Mouse (Mus musculus) neural tube, embryonic 13.5 days (tissue): ENCODE measurements at regions not wholly inside any gene's neighbourhood (a gene's known extent, or its start where the extent isn't known, plus 50 kb on each side); places are given as distances from the start of the nearest gene placed in this dataset.

Experiments used
- ATAC-seq: fragments of 200-750 bp; cut with Nextera tagmentation; 2 replicates; pipeline ENCODE4 v1.8.0; 2017; ENCODE audit warnings: low read depth, mild to moderate bottlenecking, moderate TSS enrichment, moderate library complexity
- H3K27ac ChIP-seq: fragments of 300-500 bp; sonication (generic); replicated peaks from 2 replicates; pipeline ENCODE4 v1.5.1; 2015; ENCODE audit warnings: moderate library complexity, mild to moderate bottlenecking, inconsistent platforms
- H3K27me3 ChIP-seq: fragments of 300-500 bp; sonication (generic); 2 replicates; pipeline ENCODE4 v1.6.1; 2015; ENCODE audit warnings: mild to moderate bottlenecking, inconsistent platforms
- H3K36me3 ChIP-seq: fragments of 300-500 bp; sonication (generic); 2 replicates; pipeline ENCODE4 v1.6.1; 2015; ENCODE audit warnings: mild to moderate bottlenecking, inconsistent platforms
- H3K4me1 ChIP-seq: fragments of 300-500 bp; sonication (generic); replicated peaks from 2 replicates; pipeline ENCODE4 v1.6.1; 2015; ENCODE audit warnings: inconsistent platforms
- H3K4me2 ChIP-seq: fragments of 300-500 bp; sonication (generic); 2 replicates; pipeline ENCODE4 v1.6.1; 2015; ENCODE audit warnings: inconsistent platforms, mild to moderate bottlenecking, moderate library complexity
- H3K4me3 ChIP-seq: fragments of 300-500 bp; sonication (generic); 2 replicates; pipeline ENCODE4 v1.5.1; 2015; ENCODE audit warnings: mild to moderate bottlenecking, inconsistent platforms
- H3K9ac ChIP-seq: fragments of 300-500 bp; sonication (generic); 2 replicates; pipeline ENCODE4 v1.6.1; 2015; ENCODE audit warnings: moderate library complexity, mild to moderate bottlenecking, inconsistent platforms
- H3K9me3 ChIP-seq: fragments of 300-500 bp; sonication (generic); 2 replicates; pipeline ENCODE4 v1.6.1; 2016; ENCODE audit warnings: inconsistent platforms
- WGBS: fragments of 180-500 bp; shearing (Covaris S2); methylation state at CpG from one replicate; pipeline ENCODE4 v1.1.7; 2015; 5-methylcytosine and 5-hydroxymethylcytosine counted together

- ATAC-seq = peak; percentile 9; the same call in 1 of the 2 replicates
- Histone ChIP-seq H3K4me3 (no peak overlapping the region), H3K27me3 (no peaks in the 10 kb centered on the region), H3K27ac (no peak overlapping the region), H3K4me1 (peaks cover 30% of the 10 kb centered on the region), H3K9me3 (peaks cover 4% of the 10 kb centered on the region; the same call in 1 of the 2 replicates), H3K36me3 (no peaks in the 10 kb centered on the region), H3K9ac (no peak overlapping the region), H3K4me2 (no peak overlapping the region)
- 65% methylated on average over 13 of the region's 13 CpGs for WGBS
Observed at GRCm38 (mm10) chr5:54178966-54179547, 180.8 kb downstream of the Stim2 start.

GRCm38 (mm10) chr5:54180192-54180611 lies 181.9 kb downstream of the Stim2 start:
- Histone ChIP-seq H3K36me3 (no peaks in the 10 kb centered on the region), H3K4me3 (no peak overlapping the region), H3K9me3 (peaks cover 4% of the 10 kb centered on the region; the same call in 1 of the 2 replicates), H3K4me1 (peaks cover 30% of the 10 kb centered on the region), H3K27ac (peak overlapping the region; percentile 35), H3K4me2 (no peak overlapping the region), H3K27me3 (no peaks in the 10 kb centered on the region), H3K9ac (no peak overlapping the region)
- peak; percentile 41; the same call in 1 of the 2 replicates for ATAC-seq
- 38% methylated on average over 2 of the region's 2 CpGs for WGBS

- Histone ChIP-seq H3K9ac (peak overlapping the region; percentile 22; the same call in 1 of the 2 replicates), H3K36me3 (no peaks in the 10 kb centered on the region), H3K4me3 (no peak overlapping the region), H3K9me3 (no peaks in the 10 kb centered on the region), H3K4me2 (peak overlapping the region; percentile 50), H3K4me1 (peaks cover 30% of the 10 kb centered on the region), H3K27me3 (no peaks in the 10 kb centered on the region), H3K27ac (peak overlapping the region; percentile 52)
- 21% methylated on average over 10 of the region's 10 CpGs for WGBS
- peak; percentile 32 for ATAC-seq
Observed at GRCm38 (mm10) chr5:54180640-54181326, 182.5 kb downstream of the Stim2 start.

GRCm38 (mm10) chr5:54181327-54181863 lies 183.1 kb downstream of the Stim2 start:
- H3K27me3 ChIP-seq = no peaks in the 10 kb centered on the region
- peak overlapping the region; percentile 21; the same call in 1 of the 2 replicates for H3K4me3 ChIP-seq
- peak; percentile 49 for ATAC-seq
- 23% methylated on average over 13 of the region's 13 CpGs for WGBS
- peak overlapping the region; percentile 50 for H3K4me2 ChIP-seq
- no peaks in the 10 kb centered on the region for H3K9me3 ChIP-seq
- H3K36me3 ChIP-seq = no peaks in the 10 kb centered on the region
- peak overlapping the region; percentile 22; the same call in 1 of the 2 replicates for H3K9ac ChIP-seq
- H3K27ac ChIP-seq = peak overlapping the region; percentile 52
- H3K4me1 ChIP-seq = peaks cover 35% of the 10 kb centered on the region

DNA sequence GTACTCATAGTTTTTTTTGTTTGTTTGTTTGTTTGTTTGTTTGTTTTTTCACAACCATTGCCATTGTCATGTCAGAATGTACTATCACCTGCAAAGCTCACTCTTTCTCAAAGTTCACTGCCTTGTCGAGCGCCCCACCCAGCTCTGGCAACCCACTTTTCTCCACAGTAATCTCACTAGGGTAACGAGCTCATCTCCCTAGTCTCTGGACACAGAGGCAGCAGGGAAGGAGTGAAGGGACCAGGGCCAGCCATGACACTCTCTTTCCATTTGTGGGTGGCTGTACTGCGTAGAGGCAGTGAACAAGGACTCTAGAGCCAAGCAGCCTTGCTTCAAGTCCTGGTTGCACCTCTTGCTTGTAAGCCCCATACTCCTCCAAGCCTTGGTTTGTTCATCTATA lies 184.5 kb downstream of the Stim2 start:
- Histone ChIP-seq H3K4me1 (peaks cover 35% of the 10 kb centered on the region), H3K9me3 (no peaks in the 10 kb centered on the region), H3K27me3 (no peaks in the 10 kb centered on the region), H3K9ac (no peak overlapping the region), H3K27ac (no peak overlapping the region), H3K4me3 (no peak overlapping the region), H3K36me3 (no peaks in the 10 kb centered on the region), H3K4me2 (no peak overlapping the region)
- ATAC-seq = no peak
- 94% methylated on average over 4 of the region's 4 CpGs for WGBS

DNA sequence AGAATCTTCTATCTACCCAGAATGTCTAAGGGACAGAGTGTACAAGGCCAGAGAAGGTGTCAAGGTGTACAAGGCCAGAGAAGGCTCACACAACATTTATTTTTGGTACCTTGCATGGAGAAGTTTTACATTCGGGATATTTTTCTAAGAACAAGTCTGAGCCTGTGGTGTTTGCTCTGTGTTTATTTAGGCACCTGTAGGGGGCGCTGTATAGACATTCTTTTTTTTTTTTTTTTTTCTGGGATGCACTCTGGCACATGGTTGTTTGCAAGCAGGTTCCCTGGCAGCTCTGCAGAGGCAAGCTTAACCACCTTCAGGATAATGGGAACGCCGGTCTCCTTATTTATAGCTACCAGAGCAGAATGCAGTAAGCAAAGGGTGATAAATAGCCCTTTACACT lies 187.4 kb downstream of the Stim2 start:
- 42% methylated on average over 4 of the region's 4 CpGs for WGBS
- H3K4me3 ChIP-seq = no peak overlapping the region
- H3K27me3 ChIP-seq = no peaks in the 10 kb centered on the region
- H3K36me3 ChIP-seq = no peaks in the 10 kb centered on the region
- ATAC-seq = no peak
- H3K27ac ChIP-seq = 0 out of 2 replicates have a peak overlapping the region, but pooled peaks have one; percentile 33
- peaks cover 20% of the 10 kb centered on the region for H3K4me1 ChIP-seq
- no peaks in the 10 kb centered on the region for H3K9me3 ChIP-seq
- no peak overlapping the region for H3K4me2 ChIP-seq
- no peak overlapping the region for H3K9ac ChIP-seq

- H3K4me2 ChIP-seq = no peak overlapping the region
- H3K4me1 ChIP-seq = peaks cover 15% of the 10 kb centered on the region
- H3K27me3 ChIP-seq = no peaks in the 10 kb centered on the region
- ATAC-seq = peak; percentile 41
- H3K4me3 ChIP-seq = no peak overlapping the region
- peak overlapping the region; percentile 33; the same call in 1 of the 2 replicates for H3K27ac ChIP-seq
- no peak overlapping the region for H3K9ac ChIP-seq
- H3K9me3 ChIP-seq = no peaks in the 10 kb centered on the region
- WGBS = 52% methylated on average over 11 of the region's 11 CpGs
- H3K36me3 ChIP-seq = no peaks in the 10 kb centered on the region
Observed at GRCm38 (mm10) chr5:54186076-54186676, 187.9 kb downstream of the Stim2 start.

DNA sequence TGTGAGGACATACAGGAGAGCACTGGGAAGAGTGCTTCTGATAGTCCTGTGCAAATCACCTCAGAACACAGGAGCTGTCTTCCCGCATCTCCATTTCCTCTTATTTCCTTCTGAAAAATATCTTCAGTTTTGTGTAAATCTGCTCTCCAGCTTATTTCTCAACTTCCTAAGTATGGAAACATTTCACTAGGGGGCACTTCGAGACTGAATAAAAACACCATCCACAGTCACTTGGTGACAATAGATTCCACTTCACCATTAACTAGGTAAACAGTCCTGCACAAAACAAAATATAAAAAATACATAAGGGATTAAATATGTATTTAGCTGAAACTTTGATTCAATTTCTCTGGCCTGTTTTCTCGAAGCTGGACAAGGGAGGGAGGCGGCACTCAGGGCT lies 193.4 kb downstream of the Stim2 start:
- ATAC-seq = no peak
- H3K9me3 ChIP-seq = no peaks in the 10 kb centered on the region
- H3K9ac ChIP-seq = no peak overlapping the region
- no peak overlapping the region for H3K27ac ChIP-seq
- no peak overlapping the region for H3K4me3 ChIP-seq
- no peak overlapping the region for H3K4me2 ChIP-seq
- no peaks in the 10 kb centered on the region for H3K4me1 ChIP-seq
- no peaks in the 10 kb centered on the region for H3K36me3 ChIP-seq
- WGBS = 80% methylated on average over 4 of the region's 4 CpGs
- H3K27me3 ChIP-seq = no peaks in the 10 kb centered on the region

GRCm38 (mm10) chr5:54194846-54195245 lies 196.5 kb downstream of the Stim2 start:
- WGBS = 72% methylated on average over 9 of the region's 9 CpGs
- Histone ChIP-seq H3K27me3 (no peaks in the 10 kb centered on the region), H3K27ac (no peak overlapping the region), H3K4me1 (no peaks in the 10 kb centered on the region), H3K36me3 (no peaks in the 10 kb centered on the region), H3K9me3 (no peaks in the 10 kb centered on the region), H3K9ac (no peak overlapping the region), H3K4me2 (no peak overlapping the region), H3K4me3 (no peak overlapping the region)
- ATAC-seq = no peak

DNA sequence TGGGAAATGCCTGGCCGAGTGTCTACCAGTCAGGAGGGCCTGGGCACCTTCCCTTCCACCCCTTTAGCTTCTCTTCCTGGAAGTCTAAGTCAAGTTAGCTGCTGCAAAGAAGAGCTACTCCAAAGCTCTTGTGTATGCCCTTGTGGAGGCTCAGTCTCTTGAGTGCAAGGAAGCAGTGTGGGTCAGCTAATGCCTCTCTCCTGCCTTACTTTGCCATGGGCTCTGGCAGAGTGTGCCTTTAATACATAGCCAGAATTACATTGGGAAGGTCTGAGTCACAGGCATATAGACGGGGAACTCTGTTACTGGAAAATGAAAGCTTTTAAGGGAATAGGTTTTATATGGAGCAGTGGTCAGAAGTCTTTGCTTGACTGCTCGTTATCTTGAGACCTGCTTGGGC lies 201.7 kb downstream of the Stim2 start:
- no peaks in the 10 kb centered on the region for H3K36me3 ChIP-seq
- no peaks in the 10 kb centered on the region for H3K9me3 ChIP-seq
- no peak overlapping the region for H3K9ac ChIP-seq
- H3K4me3 ChIP-seq = no peak overlapping the region
- peaks cover 3% of the 10 kb centered on the region; the same call in 1 of the 2 replicates for H3K4me1 ChIP-seq
- 72% methylated on average over 3 of the region's 3 CpGs for WGBS
- no peak for ATAC-seq
- no peaks in the 10 kb centered on the region for H3K27me3 ChIP-seq
- no peak overlapping the region for H3K27ac ChIP-seq
- no peak overlapping the region for H3K4me2 ChIP-seq

- Histone ChIP-seq H3K27ac (no peak overlapping the region), H3K4me1 (peaks cover 3% of the 10 kb centered on the region; the same call in 1 of the 2 replicates)
- no peak for ATAC-seq
Observed at GRCm38 (mm10) chr5:54200587-54200986, 202.3 kb downstream of the Stim2 start.

GRCm38 (mm10) chr5:54211457-54211856 lies 213.2 kb downstream of the Stim2 start:
- Histone ChIP-seq H3K4me1 (0 out of 2 replicates have a peak, but pooled peaks cover 4% of the 10 kb centered on the region), H3K36me3 (no peaks in the 10 kb centered on the region), H3K27me3 (no peaks in the 10 kb centered on the region), H3K9ac (no peak overlapping the region), H3K4me3 (no peak overlapping the region), H3K4me2 (no peak overlapping the region), H3K9me3 (no peaks in the 10 kb centered on the region), H3K27ac (no peak overlapping the region)
- no peak for ATAC-seq

More at GRCm38 (mm10) chr5:54200587-54200986, 202.3 kb downstream of the Stim2 start:
- no peaks in the 10 kb centered on the region for H3K27me3 ChIP-seq
- H3K9ac ChIP-seq = no peak overlapping the region
- H3K4me3 ChIP-seq = no peak overlapping the region
- no peaks in the 10 kb centered on the region for H3K36me3 ChIP-seq
- 87% methylated on average over 5 of the region's 5 CpGs for WGBS
- H3K9me3 ChIP-seq = no peaks in the 10 kb centered on the region
- H3K4me2 ChIP-seq = no peak overlapping the region
